Mouse (Mus musculus) cerebellum, adult 9-11 months (tissue): ENCODE data around the gene Zscan22.
"Not testable (repeated sequence)": the region's sequence is repeated elsewhere in the genome, so short reads cannot be mapped to it uniquely, and the experiment has no call there.

Experiments used
- DNase-seq: peaks from one replicate; pipeline ENCODE4 v3.0.0; 2022

The Zscan22 gene

DNA sequence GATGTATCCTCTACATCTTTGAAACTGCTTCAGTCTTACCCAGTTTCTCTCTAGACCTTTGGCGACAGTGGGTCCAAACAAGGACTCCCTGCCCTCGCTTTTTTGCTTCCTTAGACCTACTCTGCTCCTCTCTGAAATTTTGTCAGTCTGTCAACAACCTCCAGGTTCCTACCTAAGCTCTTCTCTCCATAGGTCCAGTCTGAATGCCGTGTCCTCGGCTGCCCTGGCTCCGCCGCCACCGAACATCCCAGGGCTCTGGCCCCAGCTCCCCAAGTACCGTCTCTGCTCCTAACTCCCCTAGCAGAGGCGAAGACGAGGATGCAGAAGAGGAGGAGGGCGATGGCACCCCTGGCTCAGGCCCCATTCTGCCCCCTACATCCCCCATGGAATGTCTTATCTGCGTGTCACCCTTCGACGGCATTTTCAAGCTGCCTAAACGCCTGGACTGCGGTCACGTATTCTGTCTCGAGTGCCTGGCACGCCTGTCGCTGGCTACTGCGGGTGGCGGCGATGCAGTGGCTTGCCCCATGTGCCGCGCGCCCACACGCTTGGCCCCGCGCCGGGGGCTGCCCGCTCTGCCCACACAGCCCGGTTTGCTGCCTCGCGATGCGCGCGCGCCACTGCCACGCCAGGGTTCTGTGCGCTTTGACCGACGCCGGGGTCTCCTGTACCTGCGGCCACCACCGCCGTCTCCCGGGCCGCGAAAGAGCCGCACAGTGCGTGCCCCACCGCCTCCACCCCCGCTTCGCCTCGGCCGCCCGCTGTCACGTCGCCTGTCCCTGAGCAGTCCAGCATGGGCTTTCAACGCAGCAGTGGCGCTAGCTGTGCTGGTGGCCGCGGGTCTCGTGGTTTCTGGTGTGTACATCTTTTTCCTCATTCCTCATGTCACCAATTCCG lies 30.3 kb downstream of the Zscan22 start:
- DNase-seq, result peak; percentile 81

DNA sequence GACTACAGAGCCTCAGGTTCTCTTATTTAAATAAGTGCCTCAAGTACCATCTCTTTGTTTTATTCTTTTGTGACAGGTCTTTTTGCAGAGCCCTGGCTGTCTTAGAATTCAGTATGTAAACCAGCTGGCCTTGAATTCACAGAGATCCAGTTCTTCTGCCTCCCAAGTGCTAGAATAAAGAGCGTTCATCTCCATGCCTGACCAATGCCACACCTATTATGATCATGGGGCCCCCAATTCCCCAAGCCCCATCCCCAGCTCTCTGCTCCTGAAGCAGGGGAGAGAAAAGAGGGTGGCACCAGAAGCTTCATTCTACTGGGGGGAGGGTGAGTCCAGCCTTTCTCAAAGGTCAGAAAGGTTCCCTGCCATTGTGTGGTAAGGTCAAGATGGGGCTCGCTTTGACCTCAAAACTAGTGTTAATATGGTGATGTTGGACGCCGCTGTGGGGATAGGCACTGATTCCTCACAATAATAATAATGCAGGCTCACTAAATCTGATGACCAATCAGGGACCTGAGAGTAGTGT lies 36.1 kb downstream of the Zscan22 start:
- DNase-seq, result no peak

DNA sequence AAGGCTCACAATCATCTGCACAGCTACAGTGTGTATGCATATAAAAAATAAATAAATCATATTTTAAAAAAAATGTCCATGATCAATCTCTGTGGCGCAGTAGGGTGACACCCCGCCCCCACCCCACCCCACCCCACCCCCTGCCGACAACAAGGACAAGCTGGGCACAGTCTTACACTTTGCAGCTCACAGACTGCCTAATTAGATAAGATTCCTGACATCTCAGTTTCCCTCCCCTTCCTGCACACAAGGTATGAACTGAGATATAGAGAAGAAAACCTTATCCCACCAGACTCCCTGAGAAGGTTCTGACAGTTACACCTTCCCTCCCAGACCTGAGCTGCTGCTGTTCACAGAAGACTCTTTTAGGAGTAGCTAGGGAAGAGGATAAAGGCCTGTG lies 37.2 kb downstream of the Zscan22 start:
- no peak for DNase-seq

DNA sequence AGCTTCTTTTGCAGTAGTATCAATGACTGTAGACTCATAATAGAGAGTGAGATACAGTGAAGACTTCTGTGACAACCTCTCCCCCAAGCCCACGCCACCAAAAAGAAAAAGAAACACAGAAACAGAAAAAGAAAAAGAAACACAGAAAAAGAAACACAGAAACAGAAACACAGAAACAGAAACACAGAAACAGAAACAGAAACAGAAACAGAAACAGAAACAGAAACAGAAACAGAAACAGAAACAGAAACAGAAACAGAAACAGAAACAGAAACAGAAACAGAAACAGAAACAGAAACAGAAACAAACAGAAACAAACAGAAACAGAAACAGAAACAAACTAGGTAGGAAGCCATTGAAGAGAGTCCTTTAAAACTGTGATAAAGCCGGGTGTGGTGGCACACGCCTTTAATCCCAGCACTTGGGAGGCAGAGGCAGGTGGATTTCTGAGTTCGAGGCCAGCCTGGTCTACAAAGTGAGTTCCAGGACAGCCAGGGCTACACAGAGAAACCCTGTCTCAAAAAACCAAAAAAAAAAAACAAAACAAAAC lies 39.7 kb downstream of the Zscan22 start:
- not testable (repeated sequence) for DNase-seq

DNA sequence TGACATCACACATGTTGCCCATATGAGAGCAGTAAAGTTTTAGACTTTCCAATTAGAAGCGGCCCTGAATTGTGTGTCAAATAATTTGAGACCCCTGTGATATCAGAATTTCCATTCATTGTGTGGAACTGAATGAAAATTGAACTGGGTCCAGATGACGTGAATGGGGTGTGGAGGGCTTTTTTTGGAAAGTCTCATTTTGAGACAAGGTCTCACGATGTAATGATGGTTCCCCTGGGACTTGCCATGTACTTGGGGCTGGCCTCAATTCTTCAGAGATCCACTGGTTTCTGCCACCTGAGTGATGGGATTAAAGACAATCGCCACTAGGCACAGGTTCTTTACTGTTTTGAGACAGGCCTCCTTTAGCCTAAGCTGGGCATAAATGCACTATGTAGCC lies 43.0 kb downstream of the Zscan22 start:
- DNase-seq, result no peak

DNA sequence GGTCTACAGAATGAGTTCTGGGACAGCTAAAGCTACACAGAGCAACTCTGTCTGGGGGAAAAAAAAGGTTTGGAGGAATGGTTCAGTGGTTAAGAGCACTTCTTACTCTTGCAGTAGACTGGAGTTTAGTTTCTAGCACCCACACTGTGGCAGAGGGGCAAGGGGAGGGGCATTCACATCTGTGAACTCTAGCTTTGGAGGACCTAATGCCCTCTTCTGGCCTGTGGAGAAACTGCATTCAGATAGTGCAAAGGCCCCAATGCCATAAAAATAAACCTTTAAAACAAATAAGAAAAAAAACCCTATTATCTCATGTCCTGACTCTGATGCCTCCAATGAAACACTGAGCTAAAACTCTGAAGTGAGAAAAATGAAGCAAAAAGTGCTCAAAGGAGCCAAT lies 45.9 kb downstream of the Zscan22 start:
- no peak for DNase-seq

DNA sequence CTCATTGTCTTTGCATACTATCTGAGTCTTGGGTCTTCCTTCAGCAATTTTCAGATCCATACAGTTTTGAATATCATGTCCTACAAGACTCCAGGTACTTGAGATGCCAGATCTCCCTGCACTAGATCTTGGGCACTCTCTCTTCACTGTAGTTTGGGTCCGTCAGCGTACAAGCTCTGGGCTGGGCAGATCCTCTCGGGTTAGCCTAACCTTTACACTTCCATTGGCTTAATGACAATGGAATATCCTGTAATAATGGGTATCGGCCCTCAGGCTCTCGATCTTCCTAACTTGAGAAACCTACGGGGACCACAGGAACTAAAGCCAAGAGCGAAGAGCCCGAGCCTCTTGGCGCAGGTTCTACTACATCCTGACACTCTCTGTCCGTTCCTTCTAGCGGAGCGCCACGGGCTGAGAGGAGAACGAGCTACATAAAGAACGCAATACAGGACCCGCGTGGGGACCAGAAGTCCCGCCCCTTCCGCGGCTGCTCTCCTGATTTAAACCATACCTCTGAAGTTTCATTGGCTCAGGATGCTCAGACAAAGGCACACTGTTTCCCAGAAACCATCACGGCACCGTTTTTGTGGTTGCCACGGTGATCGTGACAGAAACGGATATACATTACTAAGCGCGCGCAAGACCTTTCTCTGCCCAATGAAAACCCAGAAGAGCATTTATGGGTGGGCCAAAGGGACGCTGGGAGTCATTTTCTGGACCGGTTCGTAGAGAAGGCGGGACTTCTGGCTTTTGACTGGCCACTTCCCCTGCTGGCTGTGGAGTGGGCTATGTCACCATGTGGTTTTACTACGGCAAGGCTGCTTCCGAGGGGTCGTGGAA lies 51.6 kb downstream of the Zscan22 start:
- peak; percentile 98 for DNase-seq

DNA sequence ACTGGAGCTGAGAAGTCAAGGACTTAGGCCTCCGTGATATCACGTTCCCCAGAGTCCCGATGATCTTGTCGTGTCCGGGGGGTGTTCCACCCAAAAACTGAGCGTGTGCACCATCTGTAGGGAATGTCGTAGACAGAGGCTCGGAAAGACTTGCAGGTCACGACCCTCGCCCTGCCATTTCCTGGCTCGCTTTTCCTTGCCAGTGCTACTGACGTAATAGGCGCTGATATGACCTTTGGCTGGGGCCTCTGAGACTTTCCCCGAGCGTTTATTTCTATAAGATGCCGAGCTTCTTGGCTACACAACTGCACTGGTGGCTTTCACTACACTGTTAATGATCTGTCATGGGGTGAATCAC lies 52.2 kb downstream of the Zscan22 start:
- no peak for DNase-seq

DNA sequence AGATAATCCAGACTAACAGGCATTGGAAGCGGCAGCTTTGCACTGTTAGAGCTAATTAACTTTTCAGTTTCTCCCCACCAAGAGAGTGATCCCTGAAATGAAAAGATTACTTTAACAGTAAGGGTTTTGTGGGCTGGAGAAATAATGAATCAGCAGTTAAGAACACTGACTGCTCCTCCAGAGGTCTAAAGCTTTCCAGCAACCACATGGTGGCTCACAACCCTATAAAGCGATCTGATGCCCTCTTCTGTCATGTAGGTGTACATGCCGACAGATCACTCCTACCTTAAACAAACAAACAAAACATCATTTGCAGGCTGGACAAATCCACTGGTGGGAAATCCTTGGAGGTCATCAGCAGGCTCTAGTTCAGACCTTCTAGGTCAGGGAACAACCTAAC lies 57.3 kb downstream of the Zscan22 start:
- DNase-seq, result no peak

DNA sequence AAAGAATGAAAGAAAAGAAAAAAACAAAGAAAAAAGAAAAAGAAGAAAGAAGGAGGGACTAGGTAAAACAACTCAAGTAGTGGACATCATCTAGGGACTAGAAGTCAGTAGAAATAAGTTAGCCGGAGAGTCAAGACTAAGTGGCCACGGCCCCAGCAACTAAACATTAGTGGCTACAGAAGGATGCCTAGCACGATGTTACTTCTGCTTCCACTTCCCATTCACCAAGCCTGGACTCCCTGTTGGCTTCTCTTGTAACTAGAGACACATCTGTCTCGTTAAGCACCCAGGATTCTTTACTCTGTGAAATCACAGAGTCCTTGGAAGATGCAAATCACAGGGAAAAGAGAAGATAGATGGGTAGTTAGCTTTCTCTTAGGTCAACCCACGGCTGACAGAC lies 59.9 kb downstream of the Zscan22 start:
- DNase-seq, result no peak
